Comparison of ENCODE assay signal across 44 mouse cellular contexts in the genomic region with DNA sequence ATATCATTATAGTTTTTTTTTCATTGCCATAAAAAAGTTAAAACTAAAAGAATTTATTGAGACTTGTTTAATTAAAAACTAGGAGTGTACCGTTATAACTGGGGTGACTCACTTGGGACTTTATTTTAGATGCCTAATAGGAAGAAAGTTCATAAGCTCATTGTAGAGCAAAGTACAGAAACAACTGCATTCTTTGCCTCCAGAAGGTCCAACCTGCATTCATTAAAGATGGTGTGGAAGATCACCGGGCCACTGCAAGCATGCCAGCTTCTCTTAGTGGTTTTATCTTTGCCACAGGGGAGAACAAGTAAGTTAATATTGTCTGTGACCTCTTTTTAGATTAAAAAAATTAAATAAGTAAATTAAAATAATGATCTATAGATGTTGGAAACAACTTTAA. TPM values are rescaled to one million over a fixed set of nuclear protein-coding genes. Genes with fewer than 3 reads are reported as not detected.
"Had no signal": no experiment of that assay in that cellular context is flagged by ENCODE, and none has a peak within 500 bp of the region (broad histone marks: within the 10 kb centered on the region; RNA-seq: fewer than 3 reads in every experiment).

No protein-coding gene starts in this region.

- H3K4me3 ChIP-seq: limb, embryonic 10.5 days; limb, embryonic 12.5 days; limb, embryonic 13.5 days; limb, embryonic 15.5 days; liver, embryonic 12.5 days; liver, embryonic 13.5 days; liver, embryonic 15.5 days; lung, embryonic 15.5 days; midbrain, embryonic 10.5 days; midbrain, embryonic 12.5 days; midbrain, embryonic 13.5 days; midbrain, embryonic 15.5 days; myocyte; neural tube, embryonic 12.5 days had no signal

- H3K9ac ChIP-seq: limb, embryonic 12.5 days; limb, embryonic 13.5 days; limb, embryonic 15.5 days; liver, embryonic 12.5 days; liver, embryonic 13.5 days; liver, embryonic 14.5 days; liver, embryonic 15.5 days; liver, postnatal 0 days; lung, embryonic 14.5 days; lung, embryonic 15.5 days; midbrain, embryonic 12.5 days; midbrain, embryonic 13.5 days; midbrain, embryonic 15.5 days; neural tube, embryonic 12.5 days had no signal

- H3K9me3 ChIP-seq: limb, embryonic 10.5 days; limb, embryonic 12.5 days; limb, embryonic 13.5 days; limb, embryonic 15.5 days; liver, embryonic 12.5 days; liver, embryonic 13.5 days; liver, embryonic 15.5 days; lung, embryonic 15.5 days; megakaryocyte, embryonic 14.5 days; midbrain, embryonic 10.5 days; midbrain, embryonic 12.5 days; midbrain, embryonic 13.5 days; midbrain, embryonic 15.5 days; neural tube, embryonic 12.5 days had no signal

- H3K4me2 ChIP-seq: limb, embryonic 12.5 days; limb, embryonic 13.5 days; limb, embryonic 15.5 days; liver, embryonic 11.5 days; liver, embryonic 12.5 days; liver, embryonic 13.5 days; liver, embryonic 15.5 days; lung, embryonic 14.5 days; lung, embryonic 15.5 days; midbrain, embryonic 11.5 days; midbrain, embryonic 12.5 days; midbrain, embryonic 13.5 days; midbrain, embryonic 15.5 days; neural tube, embryonic 12.5 days had no signal

- DNase-seq: left cerebral cortex, postnatal 4 days; liver; liver, embryonic 13.5 days; liver, postnatal 0 days; lung, adult 18-20 months; lung, adult 2 months; lung, embryonic 14.5 days; lung, postnatal 10 days; lung, postnatal 14 days; lung, postnatal 36 days; lung, postnatal 4 days; midbrain, embryonic 14.5 days had no signal

- ATAC-seq: liver, embryonic 12.5 days; liver, postnatal 0 days; lung, postnatal 0 days; midbrain, embryonic 13.5 days; midbrain, embryonic 15.5 days; midbrain, embryonic 16.5 days had no signal

- H3K36me3 ChIP-seq: limb, embryonic 10.5 days; limb, embryonic 12.5 days; limb, embryonic 13.5 days; limb, embryonic 15.5 days; liver, embryonic 12.5 days; liver, embryonic 13.5 days; liver, embryonic 15.5 days; lung, embryonic 15.5 days; midbrain, embryonic 10.5 days; midbrain, embryonic 12.5 days; midbrain, embryonic 13.5 days; midbrain, embryonic 15.5 days; neural tube, embryonic 12.5 days had no signal

- H3K27me3 ChIP-seq: limb, embryonic 12.5 days; limb, embryonic 13.5 days; limb, embryonic 15.5 days; liver, embryonic 12.5 days; liver, embryonic 13.5 days; liver, embryonic 15.5 days; lung, embryonic 15.5 days; midbrain, embryonic 12.5 days; midbrain, embryonic 13.5 days; midbrain, embryonic 15.5 days; neural tube, embryonic 12.5 days had no signal

- H3K27ac ChIP-seq: limb, embryonic 10.5 days; limb, embryonic 12.5 days; limb, embryonic 13.5 days; limb, embryonic 15.5 days; liver, embryonic 12.5 days; liver, embryonic 13.5 days; liver, embryonic 14.5 days; liver, embryonic 15.5 days; lung, embryonic 15.5 days; macrophage; midbrain, embryonic 10.5 days; midbrain, embryonic 12.5 days; midbrain, embryonic 13.5 days; midbrain, embryonic 15.5 days; neural tube, embryonic 12.5 days had no signal

- H3K4me1 ChIP-seq: limb, embryonic 12.5 days; limb, embryonic 15.5 days; liver, embryonic 13.5 days; midbrain, embryonic 10.5 days; midbrain, embryonic 12.5 days; midbrain, embryonic 13.5 days; midbrain, embryonic 15.5 days; neural tube, embryonic 12.5 days had no signal

RNA-seq across cellular contexts. Expression of a gene that starts 2.4 kb away (rescaled TPM):
- total RNA-seq: left cerebral cortex, postnatal 10 days; left cerebral cortex, postnatal 14 days; left cerebral cortex, postnatal 25 days; left cerebral cortex, postnatal 36 days; left cerebral cortex, postnatal 4 days; liver, adult 2 months; megakaryocyte progenitor cell, adult 5-6 weeks; megakaryocyte, adult 5-6 weeks; megakaryocyte-erythroid progenitor cell, adult 5-6 weeks; midbrain, postnatal 0 days had no signal
- polyA plus RNA-seq: limb, embryonic 11.5 days; limb, embryonic 12.5 days; limb, embryonic 13.5 days; liver, adult 2 months; liver, embryonic 11.5 days; liver, embryonic 12.5 days; liver, embryonic 13.5 days; liver, embryonic 14.5 days; liver, embryonic 15.5 days; liver, embryonic 16.5 days; liver, postnatal 0 days; macrophage; midbrain, embryonic 11.5 days; midbrain, embryonic 12.5 days; midbrain, embryonic 13.5 days; midbrain, embryonic 15.5 days; midbrain, embryonic 16.5 days; midbrain, postnatal 0 days; myocyte; neural tube, embryonic 11.5 days; neural tube, embryonic 12.5 days had no signal
